Mouse (Mus musculus) thymus, postnatal 36 days (tissue): ENCODE results near the gene Tmem119.

Experiments
- DNase-seq, 2 experiments: peaks; one replicate each; pipeline ENCODE4 v3.0.0; 2022; ENCODE audit warnings: mixed read lengths in 2 of 2

Tmem119 gene

DNA sequence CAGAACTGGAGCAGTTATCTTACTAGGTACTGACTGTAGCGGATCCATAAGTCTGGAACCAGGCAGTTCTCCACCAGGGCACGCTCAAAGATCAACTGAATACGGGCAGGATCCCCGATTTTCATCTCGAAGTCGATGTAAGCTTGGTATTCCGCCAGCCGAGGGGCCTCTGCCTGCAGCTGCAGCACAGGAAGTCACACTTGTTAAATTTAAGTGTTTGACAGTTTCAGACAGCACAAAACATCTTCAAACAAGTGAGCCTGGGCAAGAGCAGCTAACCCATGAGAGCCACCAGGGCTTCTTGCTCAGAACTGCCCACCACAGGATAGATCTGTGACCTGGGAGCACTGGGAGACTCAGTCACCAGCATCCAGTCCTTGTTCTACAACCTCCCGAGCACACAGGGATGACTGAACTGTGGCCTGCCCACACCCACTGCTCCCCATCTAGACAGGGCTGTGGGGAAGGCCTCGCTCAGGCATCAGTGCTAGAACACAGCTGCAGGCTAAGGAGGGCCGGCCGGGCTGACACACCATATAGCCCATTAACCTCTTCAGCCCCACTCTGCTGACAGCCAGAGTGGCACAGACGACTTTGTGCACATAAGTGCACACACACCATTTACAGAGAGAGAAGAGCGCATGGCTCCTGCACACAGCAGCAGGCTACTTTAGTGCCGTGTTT lies 44.8 kb downstream of the Tmem119 start:
- no peak for DNase-seq

DNA sequence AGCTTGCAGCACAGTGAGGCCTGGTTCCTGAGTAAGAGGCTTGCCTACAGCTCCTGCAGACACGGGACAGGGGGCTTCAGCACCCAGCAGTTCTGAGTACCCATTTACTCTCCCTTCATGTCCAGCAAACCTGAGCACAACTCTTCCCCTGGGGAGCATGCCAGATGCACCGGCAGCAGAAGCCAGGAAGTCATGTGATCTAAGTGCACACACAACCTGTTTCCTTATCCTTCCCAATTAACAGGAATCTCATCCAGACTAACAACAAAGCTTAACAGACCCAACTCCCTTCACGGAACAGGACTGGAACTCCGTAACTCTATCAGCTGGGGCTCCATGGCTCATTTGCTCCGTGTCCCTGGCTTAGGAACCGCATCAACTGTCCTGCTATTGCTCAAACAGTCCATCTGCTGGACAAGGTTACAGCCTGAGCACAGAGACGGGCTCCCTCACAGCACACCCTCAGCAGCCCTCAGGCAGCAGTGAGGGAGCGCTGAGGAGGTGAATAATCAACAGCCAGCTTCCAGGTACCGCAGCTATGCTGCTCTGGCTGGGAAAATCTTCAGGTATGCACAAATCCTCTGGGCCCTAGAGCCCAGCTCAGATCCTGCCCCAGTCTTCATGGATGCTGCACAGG lies 48.7 kb downstream of the Tmem119 start:
- DNase-seq = no peak

DNA sequence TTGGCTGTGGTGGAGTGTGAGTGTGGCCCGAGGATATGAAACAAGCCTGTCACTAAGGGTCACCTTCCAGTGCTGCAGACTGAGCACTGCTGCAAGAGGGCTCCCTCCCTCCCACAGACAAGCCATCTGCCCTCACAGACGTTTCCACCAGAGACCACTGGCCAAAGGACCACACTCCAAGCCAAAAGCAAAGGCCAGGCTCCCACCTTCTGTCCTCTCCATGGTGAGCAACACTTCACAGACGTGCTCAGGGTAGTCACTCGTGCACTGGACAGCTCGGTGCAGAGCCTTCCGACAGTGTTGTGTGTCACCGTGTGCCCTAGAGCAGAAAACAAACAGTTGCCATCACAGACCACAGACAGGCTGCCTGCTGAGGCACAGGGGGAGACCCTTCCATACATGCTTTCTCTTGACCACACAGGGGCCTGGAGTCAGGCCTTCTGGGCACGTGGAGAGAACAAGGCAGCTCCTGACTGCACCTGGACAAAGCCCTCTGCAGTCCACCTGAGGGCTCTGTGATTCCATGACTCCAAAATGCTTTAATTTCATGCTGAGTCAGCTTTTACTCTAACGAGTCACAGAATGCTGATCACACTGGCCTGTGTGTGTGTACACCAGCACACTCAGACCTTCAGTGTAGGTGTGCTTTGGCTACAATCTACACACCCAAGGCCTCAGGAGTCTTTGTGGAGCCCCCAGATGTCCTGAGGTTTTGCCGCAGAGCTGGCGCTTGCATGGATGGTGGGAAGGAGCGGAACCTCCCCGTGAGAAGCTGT lies 51.6 kb downstream of the Tmem119 start:
- no peak for DNase-seq

- DNase-seq = no peak
These were observed 52.7 kb downstream of the Tmem119 start for GRCm38 (mm10) chr5:113747629-113748028.
